ENCODE assay signal across 8 mouse cellular contexts in the genomic region with DNA sequence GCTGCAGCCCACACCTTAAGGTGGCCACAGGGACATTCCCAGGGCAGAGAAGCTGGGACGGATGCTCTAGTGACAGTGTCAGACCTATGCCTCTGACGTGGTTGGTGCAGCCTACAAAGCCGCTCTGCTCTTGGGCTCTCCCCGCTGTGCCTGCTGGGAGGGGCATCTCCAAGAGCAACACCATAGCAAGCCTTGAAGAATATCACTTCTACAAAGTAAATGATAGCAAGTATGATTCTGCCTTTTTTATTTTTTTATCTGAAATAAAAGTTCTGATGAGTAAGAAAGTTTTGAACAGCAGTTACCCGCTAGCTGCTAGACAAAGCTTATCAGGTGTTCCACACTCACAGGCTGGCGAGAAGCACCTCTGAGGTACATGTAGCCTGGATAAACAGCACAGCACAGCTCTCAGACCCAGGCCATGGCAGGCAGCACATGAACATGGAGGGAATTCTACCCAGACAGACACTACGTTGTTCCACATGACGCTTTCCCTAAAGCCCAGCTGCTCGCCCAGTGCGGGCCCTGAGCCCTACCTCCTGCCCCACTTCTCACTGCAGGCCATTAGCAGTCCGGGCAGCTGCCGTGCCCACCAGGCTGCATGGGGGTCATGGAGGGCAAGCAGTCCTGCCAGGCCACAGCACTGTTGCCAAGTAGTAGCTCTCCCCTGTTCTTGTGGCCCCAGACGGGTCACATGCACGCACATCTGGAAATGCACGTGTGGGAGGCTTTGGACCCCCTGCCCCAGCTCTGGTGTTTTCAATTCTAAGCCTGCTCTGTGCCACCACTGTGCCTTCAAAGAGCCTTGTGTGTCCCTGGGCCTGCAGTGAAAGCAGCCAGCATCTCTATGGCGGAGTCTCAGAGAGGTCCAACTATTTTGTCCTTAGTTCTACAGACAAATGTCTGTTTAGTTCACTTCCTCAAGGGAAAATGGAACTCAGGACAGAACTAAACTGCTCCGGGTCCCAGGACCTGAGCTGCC. TPM values are rescaled to one million over a fixed set of nuclear protein-coding genes. Genes with fewer than 3 reads are reported as not detected.
DNase-seq lines count a peak whose midpoint lies in the region; ATAC-seq lines count a peak whose summit lies in the region.

No protein-coding gene starts in this region.

- H3K4me1 ChIP-seq in kidney, embryonic 16.5 days (ENCODE audit: insufficient read depth, low read length), result peaks cover 59% of the 10 kb centered on the region
- peaks cover 49% of the 10 kb centered on the region for H3K4me1 ChIP-seq in neural tube, embryonic 15.5 days

- ATAC-seq in kidney, embryonic 16.5 days (ENCODE audit: low FRiP score, low TSS enrichment), result no peak
- ATAC-seq in neural tube, embryonic 15.5 days (ENCODE audit: low FRiP score), result peak; percentile 45; the same call in 1 of the 2 replicates

- no peaks in the 10 kb centered on the region for H3K27me3 ChIP-seq in kidney, embryonic 16.5 days (ENCODE audit: insufficient read depth, low read length)
- no peaks in the 10 kb centered on the region for H3K27me3 ChIP-seq in neural tube, embryonic 15.5 days (replicated peaks)

- peaks cover 9% of the 10 kb centered on the region for H3K36me3 ChIP-seq in kidney, embryonic 16.5 days (ENCODE audit: insufficient read depth, low read length)
- H3K36me3 ChIP-seq in neural tube, embryonic 15.5 days, result no peaks in the 10 kb centered on the region

- peak overlapping the region; percentile 39; the same call in 1 of the 2 replicates for H3K9ac ChIP-seq in kidney, embryonic 16.5 days (replicated peaks; ENCODE audit: low read length)
- H3K9ac ChIP-seq in neural tube, embryonic 15.5 days (replicated peaks), result 0 out of 2 replicates have a peak overlapping the region, but pooled peaks have one; percentile 3

- DNase-seq in kidney, postnatal 10 days, result no peak
- DNase-seq in c-Kit-positive CD71-positive TER-119-negative erythroid progenitor cells, embryonic 14.5 days (ENCODE audit: low read depth), result peak; percentile 77
- peak; percentile 54 for DNase-seq in gastrocnemius, postnatal 25 days
- peak; percentile 84 for DNase-seq in liver
- DNase-seq in embryo, embryonic 11 days, result no peak
- no peak for DNase-seq in embryo, embryonic 10 days (ENCODE audit: low spot score)

- H3K4me3 ChIP-seq in kidney, embryonic 16.5 days (ENCODE audit: low read length), result no peak overlapping the region
- H3K4me3 ChIP-seq in neural tube, embryonic 15.5 days (replicated peaks), result no peak overlapping the region

- H3K4me2 ChIP-seq in kidney, embryonic 16.5 days (replicated peaks; ENCODE audit: low read depth, low read length), result no peak overlapping the region
- 0 out of 2 replicates have a peak overlapping the region, but pooled peaks have one; percentile 9 for H3K4me2 ChIP-seq in neural tube, embryonic 15.5 days

- no peaks in the 10 kb centered on the region for H3K9me3 ChIP-seq in kidney, embryonic 16.5 days (ENCODE audit: low read length)
- H3K9me3 ChIP-seq in neural tube, embryonic 15.5 days (replicated peaks), result no peaks in the 10 kb centered on the region

- 51% methylated on average over 17 of the region's 17 CpGs for WGBS in kidney, embryonic 16.5 days
- WGBS in neural tube, embryonic 15.5 days, result 68% methylated on average over 17 of the region's 17 CpGs

- peak overlapping the region; percentile 87 for H3K27ac ChIP-seq in kidney, embryonic 16.5 days (ENCODE audit: low read length)
- H3K27ac ChIP-seq in neural tube, embryonic 15.5 days (replicated peaks), result peak overlapping the region; percentile 77

RNA-seq across cellular contexts. Expression of gene Gpr146, which starts 11.5 kb away (rescaled TPM):
- polyA plus RNA-seq in kidney, embryonic 16.5 days (2015; fragmentation: Nextera tagmentation; extraction: Ambion mirVana), result 6.6 and 6.7 TPM in 2 replicates
- 10 to 100 TPM; 23.5 to 23.6 TPM for total RNA-seq in gastrocnemius, postnatal 25 days (2021)
- polyA plus RNA-seq in neural tube, embryonic 15.5 days (2015; fragmentation: Nextera tagmentation; extraction: Ambion mirVana), result 2.6 and 3.0 TPM in 2 replicates

RNA-seq across cellular contexts. Expression of gene C130050O18Rik, which starts 16.1 kb away (rescaled TPM):
- 0.60 and 0.92 TPM in 2 replicates for polyA plus RNA-seq in kidney, embryonic 16.5 days (2015; fragmentation: Nextera tagmentation; extraction: Ambion mirVana)
- under 1 TPM; 0.32 to 0.61 TPM for total RNA-seq in gastrocnemius, postnatal 25 days (2021)
- polyA plus RNA-seq in neural tube, embryonic 15.5 days (2015; fragmentation: Nextera tagmentation; extraction: Ambion mirVana), result 0.47 and 0.64 TPM in 2 replicates

RNA-seq across cellular contexts. Expression of gene Gper1, which starts 34.0 kb away (rescaled TPM):
- 6.8 and 8.0 TPM in 2 replicates for polyA plus RNA-seq in kidney, embryonic 16.5 days (2015; fragmentation: Nextera tagmentation; extraction: Ambion mirVana)
- total RNA-seq in gastrocnemius, postnatal 25 days (2021), result 1 to 10 TPM in 1 of 2 experiments, under 1 TPM in 1; 0.82 to 1.6 TPM
- polyA plus RNA-seq in neural tube, embryonic 15.5 days (2015; fragmentation: Nextera tagmentation; extraction: Ambion mirVana), result 7.8 and 9.6 TPM in 2 replicates

RNA-seq across cellular contexts. Expression of gene Cyp2w1, which starts 36.6 kb away (rescaled TPM):
- not detected in 2 replicates for polyA plus RNA-seq in kidney, embryonic 16.5 days (2015; fragmentation: Nextera tagmentation; extraction: Ambion mirVana)
- total RNA-seq in gastrocnemius, postnatal 25 days (2021), result not detected
- polyA plus RNA-seq in neural tube, embryonic 15.5 days (2015; fragmentation: Nextera tagmentation; extraction: Ambion mirVana), result 2.1 TPM in 1 of 2 replicates, not detected in the other

RNA-seq across cellular contexts. Expression of gene Cox19, which starts 37.8 kb away (rescaled TPM):
- 99.3 and 104 TPM in 2 replicates for polyA plus RNA-seq in kidney, embryonic 16.5 days (2015; fragmentation: Nextera tagmentation; extraction: Ambion mirVana)
- total RNA-seq in gastrocnemius, postnatal 25 days (2021), result 10 to 100 TPM; 74.4 to 86.5 TPM
- 105 and 107 TPM in 2 replicates for polyA plus RNA-seq in neural tube, embryonic 15.5 days (2015; fragmentation: Nextera tagmentation; extraction: Ambion mirVana)

Comparison
In these comparisons a context has a peak if more than half of its experiments do, and no peak if none do; other contexts are left out.
1. DNase-seq: peak in c-Kit-positive CD71-positive TER-119-negative erythroid progenitor cells, embryonic 14.5 days (single experiment), gastrocnemius, postnatal 25 days (single experiment) and liver (single experiment); none in kidney, postnatal 10 days (single experiment), embryo, embryonic 11 days (single experiment) and embryo, embryonic 10 days (single experiment).